Mouse (Mus musculus): Measurements from ENCODE around the gene App. TPM values are rescaled to one million over a fixed set of nuclear protein-coding genes. Genes with fewer than 3 reads are reported as not detected.

Gene App
- polyA plus RNA-seq, 1 experiment from 2014 or later = 180 TPM

DNA sequence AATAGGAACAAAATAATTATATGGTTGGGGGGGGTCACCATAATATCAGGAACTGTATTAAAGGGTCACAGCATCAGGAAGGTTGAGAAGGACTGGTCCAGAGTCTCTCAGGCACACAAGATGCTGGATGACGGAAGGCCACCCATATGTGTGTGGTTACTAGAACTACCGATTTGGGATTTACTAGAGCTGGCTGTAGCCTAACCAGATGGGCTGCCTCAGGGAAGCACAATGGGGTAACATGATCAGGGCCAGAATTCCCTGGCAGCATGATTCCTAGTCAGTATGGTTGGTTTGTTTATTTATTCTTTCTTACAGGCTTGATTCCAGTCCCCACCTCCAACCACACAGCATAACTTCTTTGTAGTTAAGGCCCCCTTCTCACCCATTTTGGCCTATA is 162.9 kb downstream of the App start:
- Histone ChIP-seq H3K9ac (no peak overlapping the region), H3K9me3 (no peaks in the 10 kb centered on the region), H3K27ac (no peak overlapping the region), H3K4me2 (replicated peaks) (no peak overlapping the region), H3K4me1 (no peaks in the 10 kb centered on the region), H3K27me3 (no peaks in the 10 kb centered on the region), H3K4me3 (no peak overlapping the region), H3K36me3 (peaks cover 66% of the 10 kb centered on the region)
- 80% methylated on average over 2 of the region's 2 CpGs for WGBS
- ATAC-seq (ENCODE audit: low FRiP score, low read depth) = no peak

- Histone ChIP-seq H3K27me3 (no peaks in the 10 kb centered on the region), H3K27ac (no peak overlapping the region), H3K4me3 (no peak overlapping the region), H3K4me1 (no peaks in the 10 kb centered on the region), H3K9me3 (no peaks in the 10 kb centered on the region), H3K9ac (no peak overlapping the region), H3K4me2 (replicated peaks) (no peak overlapping the region), H3K36me3 (peaks cover 57% of the 10 kb centered on the region)
- WGBS = 65% methylated on average over 9 of the region's 9 CpGs
- no peak for ATAC-seq (ENCODE audit: low FRiP score, low read depth)
These were observed 164.5 kb downstream of the App start for GRCm38 (mm10) chr16:85008866-85009645.

DNA sequence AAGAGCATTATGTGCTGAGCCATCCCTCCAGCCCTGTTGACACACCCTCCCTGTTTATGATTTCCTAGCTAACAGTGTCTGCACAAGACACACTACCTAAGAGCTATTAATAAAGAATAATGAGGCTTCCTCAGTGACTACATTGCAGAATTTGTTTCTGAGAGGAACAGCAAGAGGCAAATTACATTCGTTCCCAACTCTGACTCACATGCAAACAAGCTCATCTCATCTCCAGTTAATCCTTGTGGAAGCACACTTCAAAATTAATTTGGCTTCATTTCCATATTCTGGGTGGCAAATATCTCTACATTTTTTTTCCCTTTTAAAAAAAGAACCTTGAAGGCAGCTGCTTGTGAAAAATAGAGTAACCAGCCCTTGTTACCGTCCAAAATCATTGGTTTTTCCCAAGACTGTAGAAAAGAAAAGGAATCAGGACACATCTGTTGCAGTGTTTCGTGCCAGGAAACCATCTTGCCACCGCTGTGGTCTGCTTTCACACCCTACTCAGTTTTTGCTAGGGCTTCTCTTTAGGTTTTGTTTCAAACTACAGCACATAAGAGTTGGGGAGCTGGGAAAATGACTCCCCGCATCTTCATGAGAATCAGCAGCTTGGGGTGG is 171.5 kb downstream of the App start:
- Histone ChIP-seq H3K4me2 (replicated peaks) (no peak overlapping the region), H3K4me1 (no peaks in the 10 kb centered on the region), H3K9ac (no peak overlapping the region), H3K27ac (no peak overlapping the region), H3K9me3 (no peaks in the 10 kb centered on the region), H3K4me3 (no peak overlapping the region), H3K36me3 (peaks cover 43% of the 10 kb centered on the region), H3K27me3 (no peaks in the 10 kb centered on the region)
- WGBS = 91% methylated on average over 5 of the region's 5 CpGs
- no peak for ATAC-seq (ENCODE audit: low FRiP score, low read depth)

DNA sequence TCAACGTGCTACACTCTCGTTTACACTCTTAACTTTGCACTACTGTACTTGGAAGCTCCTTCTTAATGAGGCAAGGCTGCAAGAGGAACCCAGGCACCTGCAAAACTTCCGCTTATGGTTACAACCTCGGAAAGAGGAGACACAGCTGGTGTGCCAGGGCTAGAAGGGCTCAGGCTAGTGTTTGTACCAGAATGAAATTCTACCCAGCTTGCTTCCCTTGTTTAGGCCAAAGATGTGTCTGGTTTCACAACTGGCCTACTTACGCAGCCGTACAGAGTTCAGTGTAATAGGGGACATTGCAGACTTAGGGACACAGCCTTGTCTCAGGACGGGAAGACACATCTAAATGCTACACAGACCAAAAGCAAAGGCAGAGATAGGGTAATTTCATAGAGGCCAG is 173.3 kb downstream of the App start:
- Histone ChIP-seq H3K9me3 (no peaks in the 10 kb centered on the region), H3K27me3 (no peaks in the 10 kb centered on the region), H3K27ac (no peak overlapping the region), H3K4me3 (no peak overlapping the region), H3K4me2 (replicated peaks) (no peak overlapping the region), H3K36me3 (peaks cover 45% of the 10 kb centered on the region), H3K4me1 (no peaks in the 10 kb centered on the region), H3K9ac (no peak overlapping the region)
- ATAC-seq (ENCODE audit: low FRiP score, low read depth) = no peak
- 74% methylated on average over 7 of the region's 7 CpGs for WGBS

DNA sequence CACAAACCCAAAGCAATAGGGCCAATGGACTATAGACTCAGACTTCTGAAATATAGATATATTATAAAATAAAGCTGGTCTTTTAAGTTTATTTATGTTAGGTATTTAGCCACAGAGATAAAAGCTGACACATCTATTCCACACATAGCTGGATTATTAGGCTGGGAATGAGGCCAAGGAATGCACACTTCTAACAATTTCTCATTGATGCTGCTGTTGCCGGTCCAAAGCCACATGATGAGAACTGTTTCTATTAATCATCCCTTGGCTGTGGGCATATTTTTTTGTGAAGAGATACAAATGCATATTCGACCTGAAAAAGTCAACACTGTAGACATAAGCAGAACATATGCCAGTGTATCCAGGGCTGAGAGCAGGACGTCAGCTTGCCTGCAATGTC is 176.0 kb downstream of the App start:
- H3K36me3 ChIP-seq = peaks cover 40% of the 10 kb centered on the region
- WGBS = 82% methylated on average over 3 of the region's 3 CpGs
- no peak for ATAC-seq (ENCODE audit: low FRiP score, low read depth)

GRCm38 (mm10) chr16:84995441-84995867 is 178.1 kb downstream of the App start:
- no peaks in the 10 kb centered on the region for H3K9me3 ChIP-seq
- no peaks in the 10 kb centered on the region for H3K27me3 ChIP-seq
- H3K36me3 ChIP-seq = peaks cover 29% of the 10 kb centered on the region
- H3K9ac ChIP-seq = no peak overlapping the region
- H3K4me3 ChIP-seq = no peak overlapping the region
- H3K27ac ChIP-seq = no peak overlapping the region; the same call in 1 of the 2 replicates
- 58% methylated on average over 6 of the region's 6 CpGs for WGBS
- no peak for ATAC-seq (ENCODE audit: low FRiP score, low read depth)
- H3K4me1 ChIP-seq = no peaks in the 10 kb centered on the region
- H3K4me2 ChIP-seq (replicated peaks) = no peak overlapping the region

More for the DNA sequence above, 176.0 kb downstream of the App start:
- Histone ChIP-seq H3K27ac (no peak overlapping the region), H3K4me2 (replicated peaks) (no peak overlapping the region), H3K9me3 (no peaks in the 10 kb centered on the region), H3K27me3 (no peaks in the 10 kb centered on the region), H3K4me3 (no peak overlapping the region), H3K4me1 (no peaks in the 10 kb centered on the region), H3K9ac (no peak overlapping the region)

DNA sequence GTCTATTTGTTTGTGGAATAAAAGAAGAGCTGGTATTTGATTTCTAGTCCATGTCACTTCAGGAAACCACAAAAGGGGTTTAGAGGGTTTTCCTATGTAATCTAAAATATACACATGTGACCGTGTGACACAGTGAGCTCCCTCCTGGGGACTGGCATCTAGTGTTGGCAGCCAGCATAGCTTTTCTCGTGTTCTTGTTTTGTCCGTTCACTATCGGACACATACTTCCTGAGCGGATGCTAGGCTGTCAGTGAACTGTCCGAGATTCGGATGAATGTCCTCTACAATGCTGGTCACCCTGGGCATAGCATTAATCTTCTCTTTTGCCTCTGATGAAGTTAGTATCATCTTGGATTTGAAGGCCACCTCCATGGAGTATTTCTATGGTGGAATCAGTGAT is 180.7 kb downstream of the App start:
- no peak for ATAC-seq (ENCODE audit: low FRiP score, low read depth)

DNA sequence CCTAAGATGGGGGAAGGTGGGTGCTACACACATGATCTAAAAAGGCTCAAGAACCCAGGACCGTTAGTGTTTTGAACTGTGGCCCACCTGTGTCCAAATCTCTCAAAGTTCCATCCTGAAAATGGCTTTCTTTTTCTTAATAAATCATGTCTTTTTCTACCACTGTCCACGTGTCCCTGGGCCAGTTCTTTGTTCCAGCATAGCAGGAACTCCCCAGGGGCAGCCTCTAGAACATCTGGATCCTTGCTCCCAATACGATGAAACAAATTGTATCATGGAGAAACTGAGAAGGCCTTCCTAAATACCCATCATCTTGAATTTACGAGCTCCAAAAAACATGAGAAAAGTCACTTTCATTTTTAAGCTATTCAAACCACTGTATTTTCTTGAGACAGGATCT is 182.6 kb downstream of the App start:
- Histone ChIP-seq H3K9me3 (no peaks in the 10 kb centered on the region), H3K4me1 (0 out of 2 replicates have a peak, but pooled peaks cover 3% of the 10 kb centered on the region), H3K27ac (no peak overlapping the region), H3K9ac (no peak overlapping the region), H3K36me3 (peaks cover 34% of the 10 kb centered on the region), H3K4me3 (no peak overlapping the region), H3K4me2 (replicated peaks) (no peak overlapping the region), H3K27me3 (no peaks in the 10 kb centered on the region)
- no peak for ATAC-seq (ENCODE audit: low FRiP score, low read depth)
- WGBS = 81% methylated on average over 4 of the region's 4 CpGs

More for the DNA sequence above, 180.7 kb downstream of the App start:
- H3K27me3 ChIP-seq = no peaks in the 10 kb centered on the region
- H3K4me2 ChIP-seq (replicated peaks) = no peak overlapping the region
- no peak overlapping the region for H3K9ac ChIP-seq
- H3K4me1 ChIP-seq = no peaks in the 10 kb centered on the region
- peaks cover 30% of the 10 kb centered on the region for H3K36me3 ChIP-seq
- H3K4me3 ChIP-seq = no peak overlapping the region
- H3K27ac ChIP-seq = no peak overlapping the region
- 89% methylated on average over 7 of the region's 7 CpGs for WGBS
- no peaks in the 10 kb centered on the region for H3K9me3 ChIP-seq

- Histone ChIP-seq H3K4me3 (no peak overlapping the region), H3K27me3 (no peaks in the 10 kb centered on the region), H3K4me2 (replicated peaks) (no peak overlapping the region), H3K9me3 (no peaks in the 10 kb centered on the region), H3K4me1 (0 out of 2 replicates have a peak, but pooled peaks cover 3% of the 10 kb centered on the region), H3K9ac (no peak overlapping the region), H3K36me3 (peaks cover 39% of the 10 kb centered on the region), H3K27ac (no peak overlapping the region)
- no peak for ATAC-seq (ENCODE audit: low FRiP score, low read depth)
- 76% methylated on average over 6 of the region's 6 CpGs for WGBS
These were observed 183.6 kb downstream of the App start for GRCm38 (mm10) chr16:84989938-84990337.

- Histone ChIP-seq H3K4me1 (0 out of 2 replicates have a peak, but pooled peaks cover 3% of the 10 kb centered on the region), H3K27ac (no peak overlapping the region), H3K9ac (no peak overlapping the region), H3K36me3 (peaks cover 39% of the 10 kb centered on the region), H3K9me3 (no peaks in the 10 kb centered on the region), H3K4me2 (replicated peaks) (no peak overlapping the region), H3K27me3 (no peaks in the 10 kb centered on the region), H3K4me3 (no peak overlapping the region)
- no peak for ATAC-seq (ENCODE audit: low FRiP score, low read depth)
- 65% methylated on average over 10 of the region's 10 CpGs for WGBS
These were observed 184.1 kb downstream of the App start for GRCm38 (mm10) chr16:84989476-84989875.

GRCm38 (mm10) chr16:84987724-84988287 is 185.8 kb downstream of the App start:
- no peaks in the 10 kb centered on the region for H3K27me3 ChIP-seq
- 0 out of 2 replicates have a peak, but pooled peaks cover 3% of the 10 kb centered on the region for H3K4me1 ChIP-seq
- H3K9me3 ChIP-seq = no peaks in the 10 kb centered on the region
- ATAC-seq (ENCODE audit: low FRiP score, low read depth) = no peak
- H3K9ac ChIP-seq = no peak overlapping the region
- peaks cover 27% of the 10 kb centered on the region for H3K36me3 ChIP-seq
- H3K4me2 ChIP-seq (replicated peaks) = no peak overlapping the region
- WGBS = 74% methylated on average over 8 of the region's 8 CpGs
- no peak overlapping the region for H3K27ac ChIP-seq
- H3K4me3 ChIP-seq = no peak overlapping the region

GRCm38 (mm10) chr16:84986016-84986631 is 187.4 kb downstream of the App start:
- Histone ChIP-seq H3K36me3 (peaks cover 24% of the 10 kb centered on the region), H3K4me2 (replicated peaks) (no peak overlapping the region), H3K4me1 (0 out of 2 replicates have a peak, but pooled peaks cover 3% of the 10 kb centered on the region), H3K9me3 (no peaks in the 10 kb centered on the region), H3K27me3 (no peaks in the 10 kb centered on the region), H3K9ac (no peak overlapping the region), H3K4me3 (no peak overlapping the region), H3K27ac (no peak overlapping the region)
- no peak for ATAC-seq (ENCODE audit: low FRiP score, low read depth)
- WGBS = 77% methylated on average over 11 of the region's 11 CpGs
